Mouse (Mus musculus) brain, embryonic 14.5 days (tissue): Measurements from ENCODE around the gene Irf8.

Experiments used
- CTCF ChIP-seq: fragments of 200-500 bp; IDR thresholded peaks from 2 replicates; pipeline ENCODE4 v1.5.1; 2012; ENCODE audit warnings: inconsistent platforms, mild to moderate bottlenecking, moderate library complexity, borderline replicate concordance; ENCODE audit not compliant: insufficient read depth, insufficient read length; ENCODE audit errors: extremely low read depth
- POLR2A ChIP-seq: fragments of 200-500 bp; IDR thresholded peaks from 2 replicates; pipeline ENCODE4 v1.6.1; 2012; ENCODE audit warnings: mild to moderate bottlenecking, inconsistent platforms, borderline replicate concordance; ENCODE audit not compliant: poor library complexity, insufficient read depth, insufficient read length, severe bottlenecking; ENCODE audit errors: extremely low read depth

DNA sequence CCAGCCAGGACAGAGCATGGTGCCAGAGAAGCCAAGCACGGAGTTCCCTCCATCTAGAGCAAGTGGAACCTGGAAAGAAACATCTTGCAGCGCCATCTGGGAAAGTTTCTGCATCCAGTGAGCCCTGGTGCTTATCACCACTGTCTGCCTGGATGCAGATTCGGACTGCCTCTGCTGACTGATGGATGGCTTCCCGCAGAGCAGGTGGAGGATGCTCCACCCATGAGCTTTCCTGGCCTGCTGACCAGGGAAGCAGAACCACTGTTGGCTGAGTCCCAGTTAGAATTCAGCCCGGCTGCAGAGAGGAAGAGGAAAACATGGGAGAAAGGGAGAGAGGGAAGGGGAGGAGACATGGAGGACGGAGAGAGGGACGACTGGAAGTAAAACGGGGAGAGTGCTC, 48.4 kb upstream of the Irf8 start:
- no peak for TF ChIP-seq POLR2A
- TF ChIP-seq CTCF, result no peak
